Mouse (Mus musculus) C2C12 (cell line): Measurements from ENCODE around the gene Eomes. TPM values are rescaled to one million over a fixed set of nuclear protein-coding genes. Genes with fewer than 3 reads are reported as not detected.

Source experiments
- H3K27me3 ChIP-seq: one replicate; pipeline ENCODE4 v1.6.1; 2011; ENCODE audit not compliant: control insufficient read depth, insufficient read depth, insufficient read length
- H3K36me3 ChIP-seq: one replicate; pipeline ENCODE4 v1.6.1; 2011; ENCODE audit not compliant: control insufficient read depth, insufficient read depth
- H3K4me3 ChIP-seq: one replicate; pipeline ENCODE4 v1.5.1; 2011; ENCODE audit warnings: mild to moderate bottlenecking, control low read depth; ENCODE audit not compliant: poor library complexity, insufficient read depth, severe bottlenecking
- H3K79me2 ChIP-seq: one replicate; pipeline ENCODE4 v1.6.1; 2011; ENCODE audit not compliant: control insufficient read depth, insufficient read depth
- H3K79me3 ChIP-seq: one replicate; pipeline ENCODE4 v1.6.1; 2011; ENCODE audit warnings: low read depth, control low read depth
- H3ac ChIP-seq: one replicate; pipeline ENCODE3; 2011; ENCODE audit warnings: low read depth; ENCODE audit not compliant: control insufficient read depth, insufficient read length
- CEBPB ChIP-seq: IDR thresholded peaks from one replicate; pipeline ENCODE4 v1.6.1; 2011; ENCODE audit warnings: low read depth, mild to moderate bottlenecking, control low read depth, moderate library complexity
- CTCF ChIP-seq: IDR thresholded peaks from one replicate; pipeline ENCODE4 v1.5.1; 2011; ENCODE audit not compliant: control insufficient read depth, insufficient read depth, insufficient read length
- FOSL1 ChIP-seq: IDR thresholded peaks from one replicate; pipeline ENCODE4 v1.8.0; 2011; ENCODE audit warnings: mild to moderate bottlenecking, low read length; ENCODE audit not compliant: poor library complexity, insufficient read depth, severe bottlenecking
- MAX ChIP-seq: IDR thresholded peaks from one replicate; pipeline ENCODE4 v1.6.1; 2011; ENCODE audit warnings: mild to moderate bottlenecking, control low read depth
- MYOD1 ChIP-seq: IDR thresholded peaks from one replicate; pipeline ENCODE4 v1.6.1; 2011; ENCODE audit warnings: low read depth; ENCODE audit not compliant: control insufficient read depth, insufficient read length
- MYOG ChIP-seq: IDR thresholded peaks from one replicate; pipeline ENCODE4 v1.6.1; 2011; ENCODE audit not compliant: control insufficient read depth, insufficient read length; ENCODE audit errors: extremely low read depth
- USF1 ChIP-seq: IDR thresholded peaks from one replicate; pipeline ENCODE4 v1.6.1; 2011; ENCODE audit warnings: low read depth, mild to moderate bottlenecking, control low read depth, moderate library complexity
- polyA plus RNA-seq: library from polyadenylated mRNA; unstranded; fragments of >200 nt; fragmentation: generic; extraction: Trizol; gene quantifications from one replicate; pipeline ENCODE4 v1.2.1, GENCODE M21; 2012; ENCODE audit warnings: missing spikeins

Gene Eomes
- polyA plus RNA-seq, 1 experiment, result 0.15 TPM

GRCm38 (mm10) chr9:118506404-118507231 is 28.6 kb downstream of the Eomes start:
- H3ac ChIP-seq, result peak overlapping the region; percentile 74

GRCm38 (mm10) chr9:118507552-118507951 is 29.5 kb downstream of the Eomes start:
- H3K4me3 ChIP-seq, result no peak overlapping the region

More at GRCm38 (mm10) chr9:118506404-118507231, 28.6 kb downstream of the Eomes start:
- Histone ChIP-seq H3K79me2 (peaks cover 55% of the 10 kb centered on the region), H3K36me3 (no peaks in the 10 kb centered on the region), H3K27me3 (no peaks in the 10 kb centered on the region), H3K79me3 (peaks cover 40% of the 10 kb centered on the region), H3K4me3 (peak overlapping the region; percentile 72)
- TF ChIP-seq CEBPB, result no peak
- no peak for TF ChIP-seq MAX
- no peak for TF ChIP-seq CTCF
- no peak for TF ChIP-seq MYOD1
- TF ChIP-seq FOSL1, result no peak
- TF ChIP-seq MYOG, result no peak
- no peak for TF ChIP-seq USF1

GRCm38 (mm10) chr9:118508601-118509000 is 30.6 kb downstream of the Eomes start:
- H3K79me3 ChIP-seq, result peaks cover 49% of the 10 kb centered on the region
- no peaks in the 10 kb centered on the region for H3K36me3 ChIP-seq
- H3K27me3 ChIP-seq, result no peaks in the 10 kb centered on the region
- no peak overlapping the region for H3K4me3 ChIP-seq
- TF ChIP-seq CTCF (no peak), MAX (no peak), USF1 (no peak), FOSL1 (no peak), CEBPB (no peak), MYOG (no peak), MYOD1 (no peak)
- peaks cover 75% of the 10 kb centered on the region for H3K79me2 ChIP-seq
- no peak overlapping the region for H3ac ChIP-seq

More at GRCm38 (mm10) chr9:118507552-118507951, 29.5 kb downstream of the Eomes start:
- peaks cover 45% of the 10 kb centered on the region for H3K79me3 ChIP-seq
- no peaks in the 10 kb centered on the region for H3K36me3 ChIP-seq
- TF ChIP-seq FOSL1, result no peak
- no peak for TF ChIP-seq CTCF
- no peak for TF ChIP-seq CEBPB
- no peak for TF ChIP-seq MAX
- no peak for TF ChIP-seq MYOD1
- no peak for TF ChIP-seq MYOG
- peaks cover 64% of the 10 kb centered on the region for H3K79me2 ChIP-seq
- H3ac ChIP-seq, result no peak overlapping the region
- no peaks in the 10 kb centered on the region for H3K27me3 ChIP-seq

- Histone ChIP-seq H3ac (no peak overlapping the region), H3K79me2 (peaks cover 94% of the 10 kb centered on the region), H3K4me3 (no peak overlapping the region), H3K36me3 (peaks cover 20% of the 10 kb centered on the region), H3K27me3 (no peaks in the 10 kb centered on the region), H3K79me3 (peaks cover 49% of the 10 kb centered on the region)
- TF ChIP-seq USF1, result no peak
- no peak for TF ChIP-seq MYOG
- no peak for TF ChIP-seq FOSL1
- TF ChIP-seq CTCF, result no peak
- TF ChIP-seq MYOD1, result no peak
- TF ChIP-seq CEBPB, result no peak
- no peak for TF ChIP-seq MAX
These were observed 33.1 kb downstream of the Eomes start for GRCm38 (mm10) chr9:118510941-118511690.

- TF ChIP-seq MYOG, result no peak
- peak; percentile 84 for TF ChIP-seq USF1
- TF ChIP-seq FOSL1, result no peak
- TF ChIP-seq MYOD1, result no peak
- no peak overlapping the region for H3K4me3 ChIP-seq
- peaks cover 85% of the 10 kb centered on the region for H3K79me2 ChIP-seq
- no peaks in the 10 kb centered on the region for H3K27me3 ChIP-seq
- peaks cover 25% of the 10 kb centered on the region for H3K36me3 ChIP-seq
- H3ac ChIP-seq, result no peak overlapping the region
- peaks cover 38% of the 10 kb centered on the region for H3K79me3 ChIP-seq
These were observed 34.7 kb downstream of the Eomes start for GRCm38 (mm10) chr9:118512681-118513233.
